Mouse (Mus musculus) ES-Bruce4 (cell line): ENCODE data around the gene Inka2. TPM values are rescaled to one million over a fixed set of nuclear protein-coding genes. Genes with fewer than 3 reads are reported as not detected.
A peak's percentile ranks its signal among the peaks of the same experiment; 100 is the strongest.

Source experiments
- H3K27ac ChIP-seq: 2 replicates; pipeline ENCODE4 v1.5.1; 2012; ENCODE audit warnings: low read length, inconsistent platforms; ENCODE audit not compliant: insufficient read depth
- H3K27me3 ChIP-seq: 2 replicates; pipeline ENCODE4 v1.6.1; 2012; ENCODE audit warnings: mild to moderate bottlenecking, low read length, inconsistent platforms; ENCODE audit not compliant: control insufficient read depth, poor library complexity, insufficient read depth, severe bottlenecking
- H3K36me3 ChIP-seq: 2 replicates; pipeline ENCODE4 v1.6.1; 2012; ENCODE audit warnings: inconsistent platforms, mild to moderate bottlenecking, low read length, moderate library complexity; ENCODE audit not compliant: control insufficient read depth, poor library complexity, insufficient read depth, severe bottlenecking
- H3K4me1 ChIP-seq: one replicate; pipeline ENCODE4 v1.8.1; 2011; ENCODE audit warnings: low read length; ENCODE audit not compliant: control insufficient read depth, insufficient read depth
- H3K4me3 ChIP-seq: 2 replicates; pipeline ENCODE4 v1.5.1; 2011; ENCODE audit warnings: low read depth, mild to moderate bottlenecking, low read length
- H3K9ac ChIP-seq: 2 replicates; pipeline ENCODE4 v1.6.1; 2012; ENCODE audit warnings: low read depth, mild to moderate bottlenecking, inconsistent platforms; ENCODE audit not compliant: poor library complexity, severe bottlenecking
- H3K9me3 ChIP-seq: replicated peaks from 2 replicates; pipeline ENCODE4 v1.6.1; 2012; ENCODE audit warnings: mild to moderate bottlenecking, low read length, inconsistent platforms; ENCODE audit not compliant: control insufficient read depth, poor library complexity, insufficient read depth, severe bottlenecking
- CTCF ChIP-seq: IDR thresholded peaks from one replicate; pipeline ENCODE4 v1.8.1; 2011; ENCODE audit warnings: low read depth, low read length
- EP300 ChIP-seq: IDR thresholded peaks from 2 replicates; pipeline ENCODE4 v1.6.1; 2011; ENCODE audit warnings: low read depth, low read length; ENCODE audit not compliant: insufficient read depth
- POLR2A ChIP-seq: IDR thresholded peaks from one replicate; pipeline ENCODE4 v1.8.1; 2011; ENCODE audit warnings: low read length; ENCODE audit not compliant: insufficient read depth
- polyA plus RNA-seq: library from polyadenylated mRNA; stranded (reverse); fragments of >200 nt; gene quantifications from 2 replicates; pipeline ENCODE4 v1.2.4, GENCODE M21; 2011; ENCODE audit warnings: low read depth; ENCODE audit not compliant: missing spikeins, insufficient read depth, insufficient read length

The Inka2 gene
- 2.9 and 4.3 TPM in 2 replicates for polyA plus RNA-seq

DNA sequence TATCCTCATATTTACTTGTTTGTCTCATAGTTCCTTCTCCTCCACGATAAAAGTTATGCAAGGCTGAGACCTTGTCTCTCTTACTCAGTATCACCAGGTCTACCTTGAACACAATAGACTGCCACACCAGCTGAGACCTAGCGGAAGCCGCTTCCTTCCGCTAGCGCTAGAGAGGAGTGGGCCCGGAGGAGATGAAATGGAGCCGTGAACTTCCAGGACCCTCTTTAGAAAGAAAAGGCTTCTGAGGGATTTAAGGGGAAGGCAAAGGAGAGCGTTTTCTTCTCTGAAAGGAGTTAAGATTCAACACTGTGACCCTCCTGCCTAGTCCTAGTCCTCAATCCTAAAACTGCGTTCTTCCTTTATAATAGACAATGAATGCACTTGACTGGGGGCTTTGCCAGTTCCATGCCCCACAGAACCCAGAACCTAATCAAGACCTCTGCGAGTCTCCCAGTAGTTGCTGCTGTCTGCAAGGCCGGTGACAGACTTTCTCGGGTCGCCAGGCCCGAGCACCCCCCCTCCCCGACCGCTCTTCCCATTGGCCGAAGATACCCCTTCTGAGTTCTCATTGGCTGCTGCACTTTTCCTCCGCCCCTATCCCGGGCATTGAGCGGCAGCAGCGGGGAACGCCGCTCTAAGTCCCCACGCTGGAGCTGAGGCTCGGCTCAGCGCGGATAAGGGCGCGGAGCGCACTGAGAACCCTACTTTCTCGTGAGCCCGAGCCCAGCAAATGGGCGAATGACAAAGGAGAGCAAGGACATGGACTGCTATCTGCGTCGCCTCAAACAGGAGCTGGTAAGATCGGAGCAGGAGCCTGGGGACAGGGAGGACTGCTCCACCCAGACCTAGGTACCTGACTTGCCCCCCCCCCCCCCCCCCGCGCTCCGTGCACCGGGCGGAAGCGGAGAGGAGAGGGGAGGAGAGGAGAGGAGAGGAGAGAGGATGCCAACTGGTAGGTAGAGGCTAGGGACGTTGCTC lies at the start of gene Inka2:
TSS of gene Inka2 (plus strand) at position 569 of the 978 bp plus-strand sequence.
- Histone ChIP-seq H3K9me3 (no peaks in the 10 kb centered on the region), H3K36me3 (no peaks in the 10 kb centered on the region), H3K9ac (peak within 1 kb of the TSS; percentile 79), H3K27ac (no peak within 1 kb of the TSS), H3K27me3 (no peaks in the 10 kb centered on the region), H3K4me1 (no peaks in the 10 kb centered on the region), H3K4me3 (peak within 1 kb of the TSS; percentile 88)
- no peak for TF ChIP-seq POLR2A
- TF ChIP-seq EP300: no peak
- no peak for TF ChIP-seq CTCF

DNA sequence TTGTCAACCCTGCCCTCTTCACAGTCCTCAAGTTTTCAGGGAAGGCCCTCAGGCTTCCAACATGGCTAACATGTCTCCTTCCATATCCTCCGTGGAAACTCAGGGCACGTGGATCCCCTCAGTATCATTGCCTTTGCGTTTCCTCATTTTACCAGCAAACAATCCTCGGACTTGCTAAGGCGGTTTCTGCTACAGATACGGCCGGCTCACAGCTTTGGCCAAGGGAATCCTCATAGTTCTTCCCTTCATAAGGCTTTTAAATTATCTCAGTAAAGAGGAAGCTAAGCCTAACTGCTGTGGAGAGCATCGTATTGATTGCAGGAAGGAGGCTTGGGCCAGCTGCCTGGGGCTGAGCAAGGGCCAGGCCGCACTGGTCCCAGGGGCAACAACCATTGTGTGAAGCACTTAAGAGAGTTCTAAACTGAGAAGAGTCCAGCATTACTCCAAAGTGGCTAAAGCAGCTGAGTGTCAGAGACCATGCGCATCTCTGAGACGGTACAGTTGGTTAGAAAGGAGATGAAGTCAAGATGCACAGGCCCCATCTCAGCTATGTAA lies 49.3 kb upstream of the Inka2 start:
- Histone ChIP-seq H3K4me3 (no peak overlapping the region), H3K9me3 (no peaks in the 10 kb centered on the region; the same call in 1 of the 2 replicates), H3K9ac (no peak overlapping the region), H3K36me3 (no peaks in the 10 kb centered on the region), H3K27ac (no peak overlapping the region), H3K4me1 (no peaks in the 10 kb centered on the region), H3K27me3 (no peaks in the 10 kb centered on the region)
- no peak for TF ChIP-seq POLR2A
- TF ChIP-seq CTCF: no peak

DNA sequence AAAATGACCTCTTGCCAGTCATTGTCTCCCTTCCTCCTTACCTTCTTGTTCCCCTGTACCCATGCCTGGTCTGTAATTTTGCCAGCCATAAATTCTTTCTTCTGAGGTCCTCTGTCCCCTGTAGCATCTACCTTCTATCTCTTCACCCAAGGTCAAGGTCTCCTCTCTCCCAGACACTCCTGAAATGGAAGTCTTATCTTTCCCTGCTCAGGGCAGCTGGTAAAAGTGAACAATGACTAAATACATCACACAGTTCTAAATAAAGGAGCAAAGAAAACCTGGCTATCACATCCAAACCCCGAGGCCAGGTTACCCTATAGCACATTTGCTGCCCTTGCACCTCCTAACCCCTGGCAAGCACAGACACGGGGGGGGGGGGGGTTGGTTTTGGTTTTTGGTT lies 43.9 kb upstream of the Inka2 start:
- no peaks in the 10 kb centered on the region for H3K4me1 ChIP-seq
- no peaks in the 10 kb centered on the region for H3K27me3 ChIP-seq
- H3K9me3 ChIP-seq: no peaks in the 10 kb centered on the region; the same call in 1 of the 2 replicates
- no peak overlapping the region for H3K9ac ChIP-seq
- no peaks in the 10 kb centered on the region for H3K36me3 ChIP-seq
- H3K4me3 ChIP-seq: no peak overlapping the region
- no peak overlapping the region for H3K27ac ChIP-seq
- TF ChIP-seq CTCF (no peak), POLR2A (no peak)

DNA sequence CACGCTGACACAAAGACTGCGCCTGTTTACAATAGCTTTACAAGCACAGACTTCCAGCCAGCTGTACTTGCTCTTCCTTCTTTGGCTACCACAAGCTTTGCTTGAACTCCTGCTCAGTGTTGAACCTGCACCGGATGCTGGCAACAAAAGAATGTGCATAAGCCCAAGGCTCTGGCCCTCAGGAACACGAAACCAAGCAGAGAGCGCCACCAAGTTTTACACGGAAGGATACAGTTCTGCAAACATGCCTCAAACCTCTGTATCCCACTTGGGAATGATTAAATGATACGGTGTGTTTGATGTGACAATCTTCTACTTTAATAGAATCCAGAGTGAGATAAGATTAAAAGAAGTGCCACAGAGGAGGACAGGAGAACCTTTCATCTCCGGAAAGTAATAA lies 41.4 kb upstream of the Inka2 start:
- Histone ChIP-seq H3K9ac (no peak overlapping the region), H3K27ac (no peak overlapping the region), H3K4me1 (no peaks in the 10 kb centered on the region), H3K4me3 (no peak overlapping the region), H3K9me3 (no peaks in the 10 kb centered on the region), H3K36me3 (no peaks in the 10 kb centered on the region), H3K27me3 (no peaks in the 10 kb centered on the region)
- no peak for TF ChIP-seq CTCF
- no peak for TF ChIP-seq EP300
- TF ChIP-seq POLR2A: no peak

DNA sequence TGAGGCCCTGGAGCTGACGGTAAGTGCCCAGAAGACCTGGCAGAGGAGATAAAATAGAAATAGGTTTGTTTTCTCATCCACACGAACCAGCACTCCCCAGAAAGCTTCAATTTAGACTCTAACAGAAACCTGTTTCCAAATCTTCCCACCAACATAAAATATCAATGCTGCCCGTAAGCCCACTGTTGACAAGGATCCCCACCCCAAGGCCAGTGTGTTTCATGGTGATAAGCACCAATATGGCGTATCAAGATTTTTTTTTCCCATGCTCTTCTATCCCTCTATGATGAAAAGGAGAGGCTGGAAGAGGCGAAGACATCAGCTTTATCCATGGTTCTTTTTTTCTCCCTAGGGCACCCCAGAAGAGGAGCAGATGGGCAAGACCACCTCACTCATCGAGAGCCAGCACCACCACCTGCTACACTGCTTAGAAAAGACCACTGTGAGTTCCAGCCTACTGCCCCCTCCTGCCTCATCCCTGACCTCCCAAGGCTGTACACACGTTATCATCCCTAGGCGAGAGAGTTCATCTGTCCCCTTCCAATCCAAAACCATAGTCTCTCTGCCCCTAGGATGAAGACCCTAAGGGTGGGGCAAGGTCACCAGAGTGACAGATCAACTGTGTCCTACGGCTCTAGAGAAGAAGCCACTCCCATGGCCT lies 39.2 kb upstream of the Inka2 start:
- Histone ChIP-seq H3K9ac (no peak overlapping the region), H3K4me3 (no peak overlapping the region), H3K36me3 (no peaks in the 10 kb centered on the region), H3K27ac (no peak overlapping the region), H3K9me3 (no peaks in the 10 kb centered on the region), H3K27me3 (no peaks in the 10 kb centered on the region), H3K4me1 (no peaks in the 10 kb centered on the region)
- TF ChIP-seq CTCF (no peak), POLR2A (no peak), EP300 (no peak)
